In the genomic region with DNA sequence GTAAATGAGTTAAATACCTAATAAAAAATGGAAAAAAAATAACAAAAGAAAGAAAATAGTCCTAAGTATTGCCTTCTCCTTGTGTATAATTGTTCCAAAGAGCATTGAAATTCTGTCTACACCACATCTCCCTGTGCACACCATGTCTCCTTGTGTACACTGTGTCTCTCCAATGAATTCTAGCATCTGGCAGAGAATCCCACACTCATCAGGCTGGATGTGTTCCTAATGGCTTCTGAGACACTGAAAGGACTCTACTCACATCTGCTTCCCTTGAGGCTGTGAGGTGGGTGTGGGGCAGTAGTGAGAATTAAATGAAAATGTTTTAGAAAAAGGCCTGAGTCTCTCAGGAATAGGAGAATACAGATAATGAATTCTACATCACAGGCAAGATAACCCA, we compare ENCODE assay signal across 24 mouse cellular contexts.
DNase-seq lines count a peak whose midpoint lies in the region; ATAC-seq and TF ChIP-seq lines count a peak whose summit lies in the region.
"Had no signal": no experiment of that assay in that cellular context is flagged by ENCODE, and none has a peak within 500 bp of the region (broad histone marks: within the 10 kb centered on the region; RNA-seq: fewer than 3 reads in every experiment).

No protein-coding gene starts in this region.

- ATAC-seq in intestine, embryonic 16.5 days: no peak
- no peak for ATAC-seq in intestine, embryonic 15.5 days
- ATAC-seq in hindbrain, embryonic 15.5 days (ENCODE audit: low FRiP score, low read depth): 0 out of 2 replicates have a peak, but pooled peaks have one; percentile 51
- ATAC-seq in neural tube, embryonic 14.5 days (ENCODE audit: low read depth): peak; percentile 60; the same call in 1 of the 2 replicates
- ATAC-seq in granulocyte monocyte progenitor cell, adult 5-6 weeks (replicated peaks; ENCODE audit: poor library complexity, severe bottlenecking): no peak
- no peak for ATAC-seq in kidney, embryonic 14.5 days (ENCODE audit: low FRiP score, low TSS enrichment)
- ATAC-seq: liver, embryonic 12.5 days had no signal

- no peak overlapping the region for H3K27ac ChIP-seq in gastrocnemius, adult 2 months
- H3K27ac ChIP-seq in intestine, embryonic 16.5 days (ENCODE audit: low read length): 0 out of 2 replicates have a peak overlapping the region, but pooled peaks have one; percentile 15
- H3K27ac ChIP-seq in intestine, embryonic 15.5 days: no peak overlapping the region
- peak overlapping the region; percentile 35 for H3K27ac ChIP-seq in hindbrain, embryonic 15.5 days (replicated peaks)
- H3K27ac ChIP-seq in neural tube, embryonic 14.5 days (ENCODE audit: low read depth, low read length): no peak overlapping the region
- H3K27ac ChIP-seq in kidney, embryonic 14.5 days (ENCODE audit: low read depth, low read length): no peak overlapping the region
- H3K27ac ChIP-seq: embryonic facial prominence, embryonic 15.5 days; limb, embryonic 12.5 days; liver, embryonic 12.5 days had no signal

- no peak overlapping the region for H3K9ac ChIP-seq in intestine, embryonic 16.5 days (ENCODE audit: low read depth, low read length)
- no peak overlapping the region for H3K9ac ChIP-seq in intestine, embryonic 15.5 days
- H3K9ac ChIP-seq in hindbrain, embryonic 15.5 days: no peak overlapping the region
- H3K9ac ChIP-seq in neural tube, embryonic 14.5 days (replicated peaks; ENCODE audit: low read depth, low read length): no peak overlapping the region
- no peak overlapping the region for H3K9ac ChIP-seq in kidney, embryonic 14.5 days (ENCODE audit: low read depth, low read length)
- H3K9ac ChIP-seq: embryonic facial prominence, embryonic 15.5 days; kidney, embryonic 15.5 days; limb, embryonic 12.5 days; liver, embryonic 12.5 days had no signal

- peak; percentile 7 for DNase-seq in gastrocnemius, adult 18-20 months (ENCODE audit: low spot score)
- DNase-seq in gastrocnemius, adult 2 months: no peak
- DNase-seq: adrenal gland, postnatal 36 days; B cell, adult 2 months; cerebellum, adult 8-10 months; gastrocnemius, postnatal 14 days; heart, postnatal 10 days; kidney, postnatal 4 days; layer of hippocampus, adult 9-11 months; lung, adult 2 months; right cerebral cortex, adult 18-20 months; thymus, postnatal 25 days had no signal

- H3K4me1 ChIP-seq in intestine, embryonic 16.5 days (ENCODE audit: control insufficient read depth, insufficient read depth, low read length): 0 out of 2 replicates have a peak, but pooled peaks cover 2% of the 10 kb centered on the region
- H3K4me1 ChIP-seq in intestine, embryonic 15.5 days (replicated peaks): no peaks in the 10 kb centered on the region
- no peaks in the 10 kb centered on the region; the same call in 1 of the 2 replicates for H3K4me1 ChIP-seq in hindbrain, embryonic 15.5 days (replicated peaks)
- H3K4me1 ChIP-seq in neural tube, embryonic 14.5 days (ENCODE audit: control insufficient read depth, insufficient read depth, low read length): peaks cover 3% of the 10 kb centered on the region; the same call in 1 of the 2 replicates
- H3K4me1 ChIP-seq in kidney, embryonic 14.5 days (ENCODE audit: control insufficient read depth, insufficient read depth, low read length): no peaks in the 10 kb centered on the region
- H3K4me1 ChIP-seq: embryonic facial prominence, embryonic 15.5 days; kidney, embryonic 15.5 days; limb, embryonic 12.5 days; liver, embryonic 12.5 days; megakaryocyte, embryonic 14.5 days had no signal

- no peaks in the 10 kb centered on the region for H3K27me3 ChIP-seq in intestine, embryonic 16.5 days (replicated peaks; ENCODE audit: control insufficient read depth, insufficient read depth, low read length)
- H3K27me3 ChIP-seq in intestine, embryonic 15.5 days (replicated peaks): no peaks in the 10 kb centered on the region
- no peaks in the 10 kb centered on the region for H3K27me3 ChIP-seq in hindbrain, embryonic 15.5 days
- H3K27me3 ChIP-seq in neural tube, embryonic 14.5 days (ENCODE audit: control insufficient read depth, insufficient read depth, low read length): no peaks in the 10 kb centered on the region
- H3K27me3 ChIP-seq in kidney, embryonic 14.5 days (ENCODE audit: control insufficient read depth, insufficient read depth, low read length): no peaks in the 10 kb centered on the region
- H3K27me3 ChIP-seq: embryonic facial prominence, embryonic 15.5 days; kidney, embryonic 15.5 days; limb, embryonic 12.5 days; liver, embryonic 12.5 days; megakaryocyte, embryonic 14.5 days had no signal

- no peaks in the 10 kb centered on the region for H3K9me3 ChIP-seq in intestine, embryonic 16.5 days (ENCODE audit: control insufficient read depth, low read length)
- no peaks in the 10 kb centered on the region for H3K9me3 ChIP-seq in intestine, embryonic 15.5 days
- no peaks in the 10 kb centered on the region for H3K9me3 ChIP-seq in hindbrain, embryonic 15.5 days
- H3K9me3 ChIP-seq in neural tube, embryonic 14.5 days (ENCODE audit: control insufficient read depth, low read length): no peaks in the 10 kb centered on the region
- no peaks in the 10 kb centered on the region for H3K9me3 ChIP-seq in kidney, embryonic 14.5 days (ENCODE audit: control insufficient read depth, low read length)
- H3K9me3 ChIP-seq: embryonic facial prominence, embryonic 15.5 days; kidney, embryonic 15.5 days; limb, embryonic 12.5 days; liver, embryonic 12.5 days; megakaryocyte, embryonic 14.5 days had no signal

- H3K36me3 ChIP-seq in intestine, embryonic 16.5 days (ENCODE audit: control insufficient read depth, insufficient read depth, low read length): no peaks in the 10 kb centered on the region
- no peaks in the 10 kb centered on the region for H3K36me3 ChIP-seq in intestine, embryonic 15.5 days
- H3K36me3 ChIP-seq in hindbrain, embryonic 15.5 days: 0 out of 2 replicates have a peak, but pooled peaks cover 3% of the 10 kb centered on the region
- H3K36me3 ChIP-seq in neural tube, embryonic 14.5 days (ENCODE audit: control insufficient read depth, insufficient read depth, low read length): no peaks in the 10 kb centered on the region
- no peaks in the 10 kb centered on the region for H3K36me3 ChIP-seq in kidney, embryonic 14.5 days (ENCODE audit: control insufficient read depth, insufficient read depth, low read length)
- H3K36me3 ChIP-seq: embryonic facial prominence, embryonic 15.5 days; kidney, embryonic 15.5 days; limb, embryonic 12.5 days; liver, embryonic 12.5 days had no signal

- H3K4me2 ChIP-seq in intestine, embryonic 16.5 days (ENCODE audit: low read depth, low read length): no peak overlapping the region
- no peak overlapping the region for H3K4me2 ChIP-seq in intestine, embryonic 15.5 days (replicated peaks)
- H3K4me2 ChIP-seq in hindbrain, embryonic 15.5 days: no peak overlapping the region
- H3K4me2 ChIP-seq in neural tube, embryonic 14.5 days (ENCODE audit: low read depth, low read length): no peak overlapping the region
- H3K4me2 ChIP-seq in kidney, embryonic 14.5 days (replicated peaks; ENCODE audit: low read depth, low read length): no peak overlapping the region
- H3K4me2 ChIP-seq: embryonic facial prominence, embryonic 15.5 days; kidney, embryonic 15.5 days; limb, embryonic 12.5 days; liver, embryonic 12.5 days had no signal

- no peak overlapping the region for H3K4me3 ChIP-seq in gastrocnemius, adult 2 months
- H3K4me3 ChIP-seq in intestine, embryonic 16.5 days (ENCODE audit: low read length): no peak overlapping the region
- H3K4me3 ChIP-seq in intestine, embryonic 15.5 days (replicated peaks): no peak overlapping the region
- no peak overlapping the region for H3K4me3 ChIP-seq in hindbrain, embryonic 15.5 days
- no peak overlapping the region for H3K4me3 ChIP-seq in neural tube, embryonic 14.5 days (ENCODE audit: low read depth, low read length)
- no peak overlapping the region for H3K4me3 ChIP-seq in kidney, embryonic 14.5 days (ENCODE audit: low read length)
- H3K4me3 ChIP-seq: embryonic facial prominence, embryonic 15.5 days; kidney, embryonic 15.5 days; limb, embryonic 12.5 days; liver, embryonic 12.5 days; megakaryocyte, embryonic 14.5 days; myocyte had no signal

- no peak for TF ChIP-seq CTCF in gastrocnemius, adult 2 months (IDR thresholded peaks at IDR 0.05)

- intact Hi-C loops in gastrocnemius, adult 2 months (cut with DNase I): no loop called here

Comparison
In these comparisons a context has a peak if more than half of its experiments do, and no peak if none do; other contexts are left out.
1. H3K27ac ChIP-seq: peak in intestine, embryonic 16.5 days (single experiment) and hindbrain, embryonic 15.5 days (single experiment); none in gastrocnemius, adult 2 months (single experiment), intestine, embryonic 15.5 days (single experiment), neural tube, embryonic 14.5 days (single experiment) and kidney, embryonic 14.5 days (single experiment).
2. ATAC-seq: peak in hindbrain, embryonic 15.5 days (single experiment) and neural tube, embryonic 14.5 days (single experiment); none in intestine, embryonic 16.5 days (single experiment), intestine, embryonic 15.5 days (single experiment), granulocyte monocyte progenitor cell, adult 5-6 weeks (single experiment) and kidney, embryonic 14.5 days (single experiment).